Mouse (Mus musculus) E14TG2a.4 (cell line): Measurements from ENCODE around the gene Fgf13.

Source experiments
- CTCF ChIP-seq: conservative IDR thresholded peaks from 2 replicates; pipeline ENCODE4 v1.5.1; 2014; ENCODE audit warnings: low read length
- NANOG ChIP-seq: IDR thresholded peaks from 2 replicates; pipeline ENCODE4 v1.6.1; 2014; ENCODE audit warnings: borderline replicate concordance, low read length, mixed read lengths

DNA sequence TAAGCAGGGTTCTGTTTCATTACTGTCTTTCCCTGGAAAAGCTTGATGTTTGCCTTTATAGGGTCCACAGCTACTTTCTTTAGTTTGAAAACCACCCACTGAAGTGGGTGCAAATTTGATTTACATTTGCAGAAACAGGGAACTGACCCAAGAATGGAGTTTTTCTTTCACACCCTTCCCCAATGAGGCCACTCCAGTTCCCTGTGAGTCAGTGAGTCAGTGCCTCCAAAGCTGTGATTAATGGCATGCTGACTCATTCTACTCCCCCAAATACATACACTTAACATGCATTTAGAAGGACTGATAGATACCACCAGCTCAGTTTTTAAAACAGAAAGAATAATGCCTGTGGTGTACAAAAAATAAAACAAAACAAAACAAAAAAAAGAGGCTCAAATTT, 316.3 kb downstream of the Fgf13 start:
- no peak for TF ChIP-seq NANOG
- TF ChIP-seq CTCF = no peak
